Mouse (Mus musculus) v-Abl transformed pro-B cells (cell line): ENCODE data around the gene A730049H05Rik.

Experiments used
- in situ Hi-C, 2 experiments: fragments of 400-800 bp; cut with MboI; formaldehyde crosslinking; loops; one replicate each; pipeline ENCODE4 v1.15.1; 2025; ENCODE audit not compliant: unreplicated experiment in 2 of 2

The A730049H05Rik gene

GRCm38 (mm10) chr6:92816311-92816751 lies at the start of gene A730049H05Rik:
Gene A730049H05Rik (plus strand): TSS chr6:92816478.
- in situ Hi-C loops, result no loop called here

- in situ Hi-C loops, result no loop called here
These were observed 39.9 kb upstream of the A730049H05Rik start for GRCm38 (mm10) chr6:92776356-92776755.

- in situ Hi-C loops, result no loop called here
These were observed 36.9 kb upstream of the A730049H05Rik start for GRCm38 (mm10) chr6:92779140-92779934.

GRCm38 (mm10) chr6:92779935-92780205 lies 36.4 kb upstream of the A730049H05Rik start:
- in situ Hi-C loops, result no loop called here

- in situ Hi-C loops, result no loop called here
These were observed 34.8 kb upstream of the A730049H05Rik start for GRCm38 (mm10) chr6:92781446-92781845.

- in situ Hi-C loops, result no loop called here
These were observed 31.5 kb upstream of the A730049H05Rik start for GRCm38 (mm10) chr6:92784782-92785181.

- in situ Hi-C loops, result no loop called here
These were observed 29.4 kb upstream of the A730049H05Rik start for GRCm38 (mm10) chr6:92786701-92787375.

- in situ Hi-C loops, result no loop called here
These were observed 28.9 kb upstream of the A730049H05Rik start for GRCm38 (mm10) chr6:92787376-92787712.

GRCm38 (mm10) chr6:92793804-92794203 lies 22.5 kb upstream of the A730049H05Rik start:
- in situ Hi-C loops, result no loop called here

- in situ Hi-C loops, result no loop called here
These were observed 14.8 kb upstream of the A730049H05Rik start for GRCm38 (mm10) chr6:92801462-92801861.

- in situ Hi-C loops, result no loop called here
These were observed 13.9 kb upstream of the A730049H05Rik start for GRCm38 (mm10) chr6:92802421-92802820.

- in situ Hi-C loops, result no loop called here
These were observed 13.1 kb upstream of the A730049H05Rik start for GRCm38 (mm10) chr6:92803213-92803612.

GRCm38 (mm10) chr6:92804254-92804971 lies 11.9 kb upstream of the A730049H05Rik start:
- in situ Hi-C loops, result no loop called here

GRCm38 (mm10) chr6:92809818-92810217 lies 6.5 kb upstream of the A730049H05Rik start:
- in situ Hi-C loops, result no loop called here

- in situ Hi-C loops, result no loop called here
These were observed 5.7 kb upstream of the A730049H05Rik start for GRCm38 (mm10) chr6:92810628-92811027.

GRCm38 (mm10) chr6:92811566-92811965 lies 4.7 kb upstream of the A730049H05Rik start:
- in situ Hi-C loops, result no loop called here

GRCm38 (mm10) chr6:92812702-92813370 lies 3.4 kb upstream of the A730049H05Rik start:
- in situ Hi-C loops, result no loop called here

- in situ Hi-C loops, result no loop called here
These were observed 1.4 kb downstream of the A730049H05Rik start for GRCm38 (mm10) chr6:92817661-92818060.

- in situ Hi-C loops, result no loop called here
These were observed 5.3 kb downstream of the A730049H05Rik start for GRCm38 (mm10) chr6:92821606-92822005.

- in situ Hi-C loops, result no loop called here
These were observed 5.7 kb downstream of the A730049H05Rik start for GRCm38 (mm10) chr6:92822006-92822405.

GRCm38 (mm10) chr6:92823991-92824390 lies 7.7 kb downstream of the A730049H05Rik start:
- in situ Hi-C loops, result no loop called here
